Comparison of ENCODE assay signal across 28 mouse cellular contexts in genomic region chr7:35640072-35640471, GRCm38 (mm10). TPM values are rescaled to one million over a fixed set of nuclear protein-coding genes. Genes with fewer than 3 reads are reported as not detected.
"Had no signal": no experiment of that assay in that cellular context is flagged by ENCODE, and none has a peak within 500 bp of the region (broad histone marks: within the 10 kb centered on the region; RNA-seq: fewer than 3 reads in every experiment).

No protein-coding gene starts in this region.

- H3K9ac ChIP-seq: embryonic facial prominence, embryonic 12.5 days; embryonic facial prominence, embryonic 13.5 days; embryonic facial prominence, embryonic 15.5 days; forebrain, embryonic 12.5 days; forebrain, embryonic 13.5 days; forebrain, embryonic 15.5 days; forebrain, postnatal 0 days had no signal

- H3K4me1 ChIP-seq: embryonic facial prominence, embryonic 10.5 days; embryonic facial prominence, embryonic 12.5 days; embryonic facial prominence, embryonic 13.5 days; embryonic facial prominence, embryonic 15.5 days; forebrain, embryonic 10.5 days; forebrain, embryonic 12.5 days; forebrain, embryonic 13.5 days; forebrain, embryonic 15.5 days had no signal

- H3K27ac ChIP-seq: embryonic facial prominence, embryonic 10.5 days; embryonic facial prominence, embryonic 12.5 days; embryonic facial prominence, embryonic 13.5 days; embryonic facial prominence, embryonic 15.5 days; forebrain, embryonic 10.5 days; forebrain, embryonic 12.5 days; forebrain, embryonic 13.5 days; forebrain, embryonic 15.5 days; gastrocnemius, adult 2 months had no signal

- H3K27me3 ChIP-seq: embryonic facial prominence, embryonic 12.5 days; embryonic facial prominence, embryonic 13.5 days; embryonic facial prominence, embryonic 15.5 days; forebrain, embryonic 12.5 days; forebrain, embryonic 13.5 days; forebrain, embryonic 15.5 days had no signal

- ATAC-seq: forebrain, embryonic 14.5 days; forebrain, embryonic 15.5 days; forebrain, embryonic 16.5 days; forebrain, postnatal 0 days had no signal

- H3K4me2 ChIP-seq: embryonic facial prominence, embryonic 12.5 days; embryonic facial prominence, embryonic 13.5 days; embryonic facial prominence, embryonic 15.5 days; forebrain, embryonic 12.5 days; forebrain, embryonic 13.5 days; forebrain, embryonic 15.5 days had no signal

- H3K9me3 ChIP-seq: embryonic facial prominence, embryonic 10.5 days; embryonic facial prominence, embryonic 12.5 days; embryonic facial prominence, embryonic 13.5 days; embryonic facial prominence, embryonic 15.5 days; forebrain, embryonic 10.5 days; forebrain, embryonic 12.5 days; forebrain, embryonic 13.5 days; forebrain, embryonic 15.5 days had no signal

- H3K4me3 ChIP-seq: embryonic facial prominence, embryonic 10.5 days; embryonic facial prominence, embryonic 12.5 days; embryonic facial prominence, embryonic 13.5 days; embryonic facial prominence, embryonic 15.5 days; erythroblast, embryonic 14.5 days; forebrain, embryonic 10.5 days; forebrain, embryonic 12.5 days; forebrain, embryonic 13.5 days; forebrain, embryonic 15.5 days; gastrocnemius, adult 2 months had no signal

- DNase-seq: cerebellum, adult 18-20 months; cerebellum, adult 2 months; cerebellum, adult 8-10 months; cerebellum, adult 9-10 months; cerebellum, adult 9-11 months; cerebellum, postnatal 10 days; cerebellum, postnatal 14 days; cerebellum, postnatal 25 days; cerebellum, postnatal 36 days; embryo, embryonic 11 days; forebrain, postnatal 0 days; gastrocnemius, adult 2 months; gastrocnemius, postnatal 10 days; gastrocnemius, postnatal 14 days; gastrocnemius, postnatal 25 days; gastrocnemius, postnatal 36 days; heart, adult 11 months had no signal

RNA-seq across cellular contexts. Expression of gene Rgs9bp, which starts 54.7 kb away (rescaled TPM):
- polyA plus RNA-seq: erythroblast, embryonic 14.5 days had no signal
